Mouse (Mus musculus) CH12.LX (cell line): Measurements from ENCODE around the gene Crocc.
A peak's percentile ranks its signal among the peaks of the same experiment; 100 is the strongest.

Experiments
- CHD1 ChIP-seq: IDR thresholded peaks from 2 replicates; pipeline ENCODE4 v1.6.1; 2012; ENCODE audit warnings: low read depth, low read length, improper control_type of control experiment, inconsistent platforms
- CTCF ChIP-seq, 2 experiments: IDR thresholded peaks in 1 of 2; conservative IDR thresholded peaks in 1 of 2; 2 replicates each; pipeline ENCODE4 v1.5.1; 2011 to 2012; ENCODE audit warnings: low read depth in 2 of 2, low read length in 2 of 2, improper control_type of control experiment in 1 of 2, inconsistent platforms in 1 of 2, mild to moderate bottlenecking in 1 of 2, moderate library complexity in 1 of 2
- E2F4 ChIP-seq: IDR thresholded peaks from 2 replicates; pipeline ENCODE4 v1.6.1; 2011; ENCODE audit warnings: low read depth, low read length, improper control_type of control experiment; ENCODE audit not compliant: insufficient replicate concordance
- EP300 ChIP-seq: IDR thresholded peaks from 2 replicates; pipeline ENCODE4 v1.6.1; 2011; ENCODE audit warnings: low read length, improper control_type of control experiment
- JUND ChIP-seq: conservative IDR thresholded peaks from 2 replicates; pipeline ENCODE4 v1.6.1; 2011; ENCODE audit warnings: low read depth, low read length, improper control_type of control experiment
- MAFK ChIP-seq: IDR thresholded peaks from 2 replicates; pipeline ENCODE4 v1.6.1; 2011; ENCODE audit warnings: low read length, improper control_type of control experiment; ENCODE audit not compliant: insufficient replicate concordance
- POLR2A ChIP-seq: IDR thresholded peaks from 2 replicates; pipeline ENCODE4 v1.6.1; 2011; ENCODE audit warnings: low read depth, mild to moderate bottlenecking, improper control_type of control experiment, low read length
- POLR2AphosphoS2 ChIP-seq: IDR thresholded peaks from 2 replicates; pipeline ENCODE4 v1.6.1; 2011; ENCODE audit warnings: low read depth, low read length, improper control_type of control experiment
- RAD21 ChIP-seq: IDR thresholded peaks from 2 replicates; pipeline ENCODE4 v1.6.1; 2011; ENCODE audit warnings: low read depth, mild to moderate bottlenecking, low read length, improper control_type of control experiment, moderate library complexity
- SIN3A ChIP-seq: IDR thresholded peaks from 2 replicates; pipeline ENCODE4 v1.6.1; 2012; ENCODE audit warnings: low read length, improper control_type of control experiment, inconsistent platforms
- SMC3 ChIP-seq: IDR thresholded peaks from 2 replicates; pipeline ENCODE4 v1.6.1; 2011; ENCODE audit warnings: low read depth, low read length, improper control_type of control experiment
- TCF12 ChIP-seq: IDR thresholded peaks from 2 replicates; pipeline ENCODE4 v1.6.1; 2014; ENCODE audit warnings: low read depth, mild to moderate bottlenecking, inconsistent platforms, low read length, improper control_type of control experiment
- USF1 ChIP-seq: IDR thresholded peaks from 2 replicates; pipeline ENCODE4 v1.6.1; 2014; ENCODE audit warnings: low read depth, mild to moderate bottlenecking, inconsistent platforms, low read length, improper control_type of control experiment
- ZNF384 ChIP-seq: IDR thresholded peaks from 2 replicates; pipeline ENCODE4 v1.6.1; 2012; ENCODE audit warnings: low read depth, low read length, improper control_type of control experiment, inconsistent platforms

DNA sequence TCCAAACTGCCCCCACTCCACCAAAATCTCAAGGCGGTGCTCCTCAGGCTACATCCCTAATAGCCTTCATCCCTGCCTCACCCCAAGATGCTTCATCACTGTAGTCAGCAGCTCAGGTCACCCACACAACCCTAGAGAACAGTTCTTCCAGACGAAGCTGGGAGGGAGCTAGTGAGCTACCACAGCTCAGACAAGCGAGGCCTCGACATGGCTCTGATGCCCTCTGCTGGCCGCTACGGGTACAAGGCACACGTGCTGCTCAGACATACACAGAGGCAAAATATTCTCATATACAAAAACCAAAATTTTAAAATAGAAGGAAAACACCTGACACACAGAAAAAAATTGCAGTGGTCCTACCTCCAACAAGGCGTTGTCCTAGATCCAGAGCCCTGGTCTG is 4.8 kb upstream of the Crocc start:
- TF ChIP-seq CTCF (conservative IDR thresholded peaks at IDR 0.05 in 1 of 2, IDR thresholded peaks at IDR 0.05 in 1 of 2; ENCODE audit: low read depth in 2 of 2, low read length in 2 of 2) (peak; percentile 82 to 100), TCF12 (no peak), CHD1 (no peak), POLR2A (peak; percentile 35; the same call in 1 of the 2 replicates), USF1 (peak; percentile 35), MAFK (no peak), ZNF384 (no peak), SIN3A (no peak), JUND (no peak), POLR2AphosphoS2 (no peak), E2F4 (no peak), EP300 (no peak), SMC3 (peak; percentile 90), RAD21 (peak; percentile 86)
